Mouse (Mus musculus): ENCODE measurements around the gene Sox3. TPM values are rescaled to one million over a fixed set of nuclear protein-coding genes. Genes with fewer than 3 reads are reported as not detected.

Sox3 gene
- total RNA-seq (2023; ENCODE audit: inconsistent age) = not detected in 4 replicates

DNA sequence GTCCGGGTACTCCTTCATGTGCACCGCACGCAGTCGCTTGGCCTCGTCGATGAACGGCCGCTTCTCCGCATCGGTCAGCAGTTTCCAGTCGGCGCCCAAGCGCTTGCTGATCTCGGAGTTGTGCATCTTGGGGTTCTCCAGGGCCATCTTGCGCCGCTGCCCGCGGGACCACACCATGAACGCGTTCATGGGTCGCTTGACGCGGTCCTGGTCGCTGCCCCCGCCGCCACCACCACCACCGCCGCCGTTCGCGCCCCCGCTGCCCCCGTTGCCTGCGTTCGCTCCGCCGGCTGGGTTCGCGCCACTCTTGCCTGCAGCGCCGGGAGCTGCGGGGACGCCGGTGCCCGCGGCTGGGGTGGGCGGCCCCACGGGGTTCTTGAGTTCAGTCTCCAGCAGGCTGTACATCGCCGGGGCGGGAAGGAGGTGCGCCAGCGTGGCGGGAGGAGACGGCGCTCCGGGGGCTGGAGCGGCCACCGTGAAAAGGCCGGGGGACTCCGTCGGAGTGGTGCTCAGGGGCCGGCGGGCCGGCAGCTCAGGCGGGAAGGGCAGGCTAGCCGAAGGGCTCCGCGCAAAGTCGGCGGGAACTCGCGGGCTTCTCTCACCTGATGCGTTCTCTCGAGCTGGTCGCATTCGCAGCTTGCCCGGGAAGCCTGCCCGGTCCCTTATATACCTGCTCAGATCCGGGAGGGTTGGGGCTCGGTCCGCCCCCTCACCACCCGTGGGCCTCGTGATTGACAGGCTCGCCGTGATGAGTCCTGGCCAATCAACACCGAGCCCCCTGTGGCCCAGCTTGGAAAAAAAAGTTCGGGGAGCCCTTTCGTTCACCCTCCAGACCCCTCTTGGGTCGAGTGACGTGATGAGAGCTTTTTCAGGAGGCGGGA is at the start of gene Sox3:
TSS of gene Sox3 (minus strand) at position 630 of the 881 bp plus-strand sequence.

